Mouse (Mus musculus) ES-E14 (cell line): Measurements from ENCODE around the gene Szrd1. TPM values are rescaled to one million over a fixed set of nuclear protein-coding genes. Genes with fewer than 3 reads are reported as not detected.

Experiments
- DNase-seq: peaks from one replicate; pipeline ENCODE4 v3.0.0-alpha.2; 2013; ENCODE audit warnings: low read depth, low spot score
- H3K27ac ChIP-seq: 2 replicates; pipeline ENCODE4 v1.5.1; 2012; ENCODE audit warnings: low read depth, mild to moderate bottlenecking, low read length, moderate library complexity, mixed read lengths; ENCODE audit not compliant: poor library complexity, insufficient read depth, severe bottlenecking
- H3K36me3 ChIP-seq: 2 replicates; pipeline ENCODE4 v1.6.1; 2012; ENCODE audit warnings: mild to moderate bottlenecking, low read length, moderate library complexity, mixed read lengths; ENCODE audit not compliant: control insufficient read depth, poor library complexity, insufficient read depth, severe bottlenecking
- H3K4me1 ChIP-seq, 2 experiments: fragments of 150-350 bp in 1 of 2; sonication (generic) in 1 of 2; 2 replicates each; pipeline ENCODE4 v1.6.1; 2012; ENCODE audit warnings: low read length in 2 of 2, mild to moderate bottlenecking in 1 of 2, mixed read lengths in 1 of 2; ENCODE audit not compliant: control insufficient read depth in 2 of 2, insufficient read depth in 2 of 2, poor library complexity in 1 of 2
- H3K4me3 ChIP-seq, 2 experiments: fragments of 150-350 bp in 1 of 2; sonication (generic) in 1 of 2; 2 replicates each; pipeline ENCODE4 v1.5.1; 2012; ENCODE audit warnings: low read length in 2 of 2, low read depth in 1 of 2, mild to moderate bottlenecking in 1 of 2, mixed read lengths in 1 of 2; ENCODE audit not compliant: insufficient read depth in 1 of 2, poor library complexity in 1 of 2, severe bottlenecking in 1 of 2
- H3K9ac ChIP-seq: 2 replicates; pipeline ENCODE4 v1.6.1; 2012; ENCODE audit warnings: low read depth, mild to moderate bottlenecking, low read length, mixed read lengths; ENCODE audit not compliant: poor library complexity, insufficient read depth, severe bottlenecking
- H3K9me3 ChIP-seq: fragments of 150-350 bp; sonication (generic); 2 replicates; pipeline ENCODE4 v1.6.1; 2012; ENCODE audit warnings: low read depth, mild to moderate bottlenecking, low read length; ENCODE audit not compliant: control insufficient read depth, insufficient read depth
- CHD2 ChIP-seq: IDR thresholded peaks from 2 replicates; pipeline ENCODE4 v1.6.1; 2014; ENCODE audit warnings: mild to moderate bottlenecking, low read depth, low read length, inconsistent platforms
- HCFC1 ChIP-seq: IDR thresholded peaks from 2 replicates; pipeline ENCODE4 v1.6.1; 2012; ENCODE audit warnings: low read length, inconsistent platforms, borderline replicate concordance; ENCODE audit not compliant: insufficient read depth
- MAFK ChIP-seq: IDR thresholded peaks from 2 replicates; pipeline ENCODE4 v1.6.1; 2014; ENCODE audit warnings: mild to moderate bottlenecking, low read depth, low read length, inconsistent platforms; ENCODE audit not compliant: insufficient read depth
- ZC3H11A ChIP-seq: IDR thresholded peaks from 2 replicates; pipeline ENCODE4 v1.6.1; 2012; ENCODE audit warnings: low read depth, mild to moderate bottlenecking, inconsistent platforms, low read length, borderline replicate concordance
- ZNF384 ChIP-seq: IDR thresholded peaks from 2 replicates; pipeline ENCODE4 v1.6.1; 2012; ENCODE audit warnings: low read depth, low read length, inconsistent platforms
- in situ Hi-C, 2 experiments: fragments of 600-800 bp; cut with MboI; formaldehyde crosslinking; loops; one replicate each; pipeline ENCODE4 v1.15.1; 2025; ENCODE audit warnings: low sequenced_read_pairs in 2 of 2, inconsistent platforms in 1 of 2; ENCODE audit not compliant: unreplicated experiment in 2 of 2
- total RNA-seq: library from RNA; depleted of rRNA; stranded (reverse); fragments of 300-350 nt; gene quantifications from 2 replicates; pipeline ENCODE4 v1.2.3, GENCODE M21; 2012

Szrd1 gene
- total RNA-seq, 1 experiment, result 64.6 TPM

DNA sequence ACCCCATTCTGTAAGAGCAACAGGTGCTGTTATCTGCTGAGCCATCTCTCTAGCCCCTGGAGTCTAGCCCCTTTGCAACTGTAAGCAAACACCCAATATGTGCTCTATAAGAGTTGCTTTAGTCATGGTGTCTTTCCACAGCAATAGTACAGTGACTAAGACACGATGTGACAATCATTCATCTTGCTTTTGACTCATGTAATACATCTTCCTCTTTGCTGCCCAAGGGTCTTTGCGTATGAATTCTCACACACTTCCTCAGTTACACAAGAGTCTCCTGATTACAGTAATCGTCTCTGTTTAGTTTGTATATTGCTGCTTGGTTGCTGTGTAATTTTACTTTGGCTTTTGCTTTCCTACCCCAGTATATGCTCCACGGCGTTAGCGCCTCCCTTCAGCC, 42.4 kb upstream of the Szrd1 start:
- TF ChIP-seq MAFK (no peak), HCFC1 (no peak), CHD2 (no peak), ZC3H11A (no peak)
- DNase-seq, result no peak
- Histone ChIP-seq H3K36me3 (peaks cover 9% of the 10 kb centered on the region), H3K27ac (no peak overlapping the region), H3K9me3 (no peaks in the 10 kb centered on the region), H3K4me3 (no peak overlapping the region), H3K4me1 (no peaks in the 10 kb centered on the region), H3K9ac (no peak overlapping the region)
- in situ Hi-C loops, result no loop called here

DNA sequence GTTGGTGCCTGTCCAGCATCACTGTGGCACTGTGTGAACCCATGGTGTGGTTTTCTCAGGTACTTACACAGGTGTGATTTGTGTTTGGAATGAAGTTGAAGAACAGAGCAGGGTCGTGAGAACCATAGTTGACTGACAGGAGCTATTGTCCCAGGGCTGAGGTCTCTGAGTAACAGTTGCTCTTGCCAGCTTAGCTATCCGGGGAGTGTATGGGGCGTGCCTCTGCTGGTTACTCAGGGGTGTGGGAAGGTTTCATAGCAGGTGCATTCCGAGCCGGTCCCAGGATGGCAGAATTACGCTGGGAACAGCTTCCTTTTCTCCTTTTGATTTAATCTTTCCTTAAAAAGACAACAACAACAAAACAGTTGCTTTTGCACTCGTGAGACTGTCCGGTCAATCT, 41.3 kb upstream of the Szrd1 start:
- in situ Hi-C loops, result no loop called here
- TF ChIP-seq CHD2, result no peak
- TF ChIP-seq MAFK, result no peak
- no peak for TF ChIP-seq HCFC1
- TF ChIP-seq ZNF384, result no peak
- no peak for TF ChIP-seq ZC3H11A
- Histone ChIP-seq H3K4me3 (no peak overlapping the region), H3K27ac (no peak overlapping the region), H3K9ac (no peak overlapping the region), H3K9me3 (no peaks in the 10 kb centered on the region), H3K4me1 (no peaks in the 10 kb centered on the region), H3K36me3 (peaks cover 13% of the 10 kb centered on the region)
- DNase-seq, result no peak

DNA sequence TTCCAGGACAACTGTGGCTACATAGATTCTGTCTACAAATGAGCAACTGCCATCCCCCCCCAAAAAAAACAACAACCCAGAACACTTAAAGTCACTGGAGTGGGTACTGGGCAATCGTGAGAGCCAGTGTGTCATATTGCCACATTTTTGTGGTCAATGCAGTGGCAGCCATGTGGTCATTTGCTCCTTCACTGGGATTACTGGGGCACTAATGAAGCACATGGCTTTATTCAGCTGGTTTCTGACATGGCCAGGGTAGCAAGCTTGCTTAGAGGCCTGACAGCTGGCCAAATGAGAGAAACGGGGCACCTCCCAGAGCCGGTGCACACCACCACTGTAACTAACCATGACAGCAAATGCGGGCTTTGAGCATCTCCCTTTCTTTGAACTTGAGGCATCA, 38.9 kb upstream of the Szrd1 start:
- in situ Hi-C loops, result no loop called here
- Histone ChIP-seq H3K4me1 (no peaks in the 10 kb centered on the region), H3K27ac (no peak overlapping the region), H3K4me3 (no peak overlapping the region), H3K36me3 (peaks cover 15% of the 10 kb centered on the region), H3K9ac (no peak overlapping the region), H3K9me3 (no peaks in the 10 kb centered on the region)
- TF ChIP-seq MAFK (no peak), ZNF384 (no peak), HCFC1 (no peak), ZC3H11A (no peak), CHD2 (no peak)
- DNase-seq, result no peak

DNA sequence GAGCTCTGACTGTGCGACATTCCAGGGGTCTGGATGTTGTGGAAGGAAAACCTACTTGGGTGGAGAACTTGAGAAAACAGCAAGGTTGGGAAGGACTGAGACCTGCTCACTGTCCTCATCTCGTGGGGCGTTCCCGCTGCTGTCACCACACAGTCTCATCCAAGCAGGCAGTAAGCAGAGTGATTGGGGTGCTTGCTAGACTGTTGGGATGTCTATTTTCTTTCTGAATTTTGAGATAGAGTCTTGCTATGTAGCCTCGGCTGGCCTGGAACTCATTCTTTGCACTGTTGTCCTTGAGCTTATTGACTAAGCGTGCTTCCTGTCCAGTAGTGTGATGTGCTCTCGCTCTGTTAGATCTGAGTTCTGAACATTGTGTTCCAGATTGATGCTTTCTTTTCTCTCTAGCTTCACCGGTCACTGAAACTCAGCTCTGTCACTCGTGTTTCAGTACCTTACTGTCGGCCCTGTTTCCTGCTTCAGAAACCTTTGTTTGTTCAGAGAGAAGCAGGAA, 36.8 kb upstream of the Szrd1 start:
- TF ChIP-seq MAFK (no peak), ZNF384 (no peak)
- in situ Hi-C loops, result no loop called here
- Histone ChIP-seq H3K4me3 (no peak overlapping the region), H3K4me1 (no peaks in the 10 kb centered on the region), H3K9me3 (no peaks in the 10 kb centered on the region), H3K9ac (no peak overlapping the region), H3K27ac (no peak overlapping the region), H3K36me3 (peaks cover 24% of the 10 kb centered on the region)
- no peak for DNase-seq

DNA sequence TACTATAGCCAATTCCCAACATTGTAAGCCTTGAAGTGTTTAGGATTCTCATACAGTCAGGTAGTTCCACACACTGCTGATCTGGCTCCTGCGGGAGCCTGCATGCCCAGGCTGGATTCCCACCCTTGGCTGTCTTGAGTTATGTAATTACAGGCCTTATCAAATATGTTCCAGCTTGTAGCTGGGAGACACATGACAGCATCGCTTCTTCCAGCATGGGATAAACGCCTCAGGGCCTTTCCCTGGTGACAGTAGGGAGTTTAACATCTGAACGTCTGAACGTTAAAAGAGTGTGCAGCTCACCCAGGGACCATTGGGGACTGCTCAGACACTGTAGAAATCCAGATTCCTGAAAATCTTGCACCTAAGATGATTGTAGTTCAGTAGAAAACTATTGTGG, 36.2 kb upstream of the Szrd1 start:
- Histone ChIP-seq H3K4me3 (no peak overlapping the region), H3K9ac (no peak overlapping the region), H3K9me3 (no peaks in the 10 kb centered on the region), H3K27ac (no peak overlapping the region), H3K36me3 (peaks cover 29% of the 10 kb centered on the region), H3K4me1 (no peaks in the 10 kb centered on the region)
- in situ Hi-C loops, result no loop called here
- TF ChIP-seq MAFK (no peak), HCFC1 (no peak), CHD2 (no peak), ZNF384 (no peak), ZC3H11A (no peak)
- DNase-seq, result no peak
